Mouse (Mus musculus) neural tube, embryonic 12.5 days (tissue): ENCODE results near the gene Rexo5. TPM values are rescaled to one million over a fixed set of nuclear protein-coding genes. Genes with fewer than 3 reads are reported as not detected.

Source experiments
- ATAC-seq: fragments of 200-750 bp; cut with Nextera tagmentation; 2 replicates; pipeline ENCODE4 v1.8.0; 2017; ENCODE audit warnings: low read depth, mild to moderate bottlenecking, moderate TSS enrichment, moderate library complexity; ENCODE audit not compliant: low FRiP score
- H3K27ac ChIP-seq: fragments of 300-500 bp; sonication (generic); 2 replicates; pipeline ENCODE4 v1.5.1; 2016
- H3K27me3 ChIP-seq: fragments of 300-500 bp; sonication (generic); replicated peaks from 2 replicates; pipeline ENCODE4 v1.6.1; 2016; ENCODE audit warnings: mild to moderate bottlenecking
- H3K36me3 ChIP-seq: fragments of 300-500 bp; sonication (generic); 2 replicates; pipeline ENCODE4 v1.6.1; 2016; ENCODE audit warnings: mild to moderate bottlenecking
- H3K4me1 ChIP-seq: fragments of 300-500 bp; sonication (generic); 2 replicates; pipeline ENCODE4 v1.6.1; 2016
- H3K4me2 ChIP-seq: fragments of 300-500 bp; sonication (generic); replicated peaks from 2 replicates; pipeline ENCODE4 v1.6.1; 2016; ENCODE audit warnings: mild to moderate bottlenecking
- H3K4me3 ChIP-seq: fragments of 300-500 bp; sonication (generic); 2 replicates; pipeline ENCODE4 v1.5.1; 2016
- H3K9ac ChIP-seq: fragments of 300-500 bp; sonication (generic); 2 replicates; pipeline ENCODE4 v1.6.1; 2016; ENCODE audit warnings: mild to moderate bottlenecking
- H3K9me3 ChIP-seq: fragments of 300-500 bp; sonication (generic); 2 replicates; pipeline ENCODE4 v1.6.1; 2016; ENCODE audit warnings: mild to moderate bottlenecking
- WGBS: fragments of 180-500 bp; shearing (Covaris S2); methylation state at CpG from one replicate; pipeline ENCODE4 v1.1.7; 2016; 5-methylcytosine and 5-hydroxymethylcytosine counted together
- polyA plus RNA-seq: library from polyadenylated mRNA; unstranded; fragments of >200 nt; fragmentation: Nextera tagmentation; extraction: Ambion mirVana; gene quantifications from 2 replicates; pipeline ENCODE4 v1.2.1, GENCODE M21; 2016

Gene Rexo5
- polyA plus RNA-seq, 1 experiment from 2014 or later = 16.0 TPM

- no peak overlapping the region for H3K9ac ChIP-seq
- H3K36me3 ChIP-seq = peaks cover 48% of the 10 kb centered on the region
- no peaks in the 10 kb centered on the region for H3K27me3 ChIP-seq
- no peak for ATAC-seq
- H3K4me2 ChIP-seq = no peak overlapping the region
- 95% methylated on average over 5 of the region's 5 CpGs for WGBS
- H3K4me3 ChIP-seq = no peak overlapping the region
- H3K27ac ChIP-seq = no peak overlapping the region
- no peaks in the 10 kb centered on the region for H3K9me3 ChIP-seq
- H3K4me1 ChIP-seq = no peaks in the 10 kb centered on the region
These were observed 8.9 kb upstream of the Rexo5 start for GRCm38 (mm10) chr7:119784908-119785307.

- Histone ChIP-seq H3K36me3 (peaks cover 42% of the 10 kb centered on the region), H3K4me2 (no peak overlapping the region), H3K27ac (no peak overlapping the region), H3K27me3 (no peaks in the 10 kb centered on the region), H3K9me3 (no peaks in the 10 kb centered on the region), H3K4me3 (no peak overlapping the region), H3K4me1 (peaks cover 12% of the 10 kb centered on the region; the same call in 1 of the 2 replicates), H3K9ac (no peak overlapping the region)
- no peak for ATAC-seq
- 91% methylated on average over 3 of the region's 3 CpGs for WGBS
These were observed 4.8 kb upstream of the Rexo5 start for GRCm38 (mm10) chr7:119789024-119789423.

- Histone ChIP-seq H3K9me3 (no peaks in the 10 kb centered on the region), H3K9ac (peak overlapping the region; percentile 76), H3K36me3 (peaks cover 12% of the 10 kb centered on the region), H3K4me3 (peak overlapping the region; percentile 69), H3K4me2 (peak overlapping the region; percentile 88), H3K27me3 (no peaks in the 10 kb centered on the region), H3K4me1 (peaks cover 15% of the 10 kb centered on the region; the same call in 1 of the 2 replicates), H3K27ac (no peak overlapping the region)
- ATAC-seq = peak; percentile 67
- WGBS = under 1% methylated on average over 21 of the region's 21 CpGs
These were observed 439 bp downstream of the Rexo5 start for GRCm38 (mm10) chr7:119794251-119794638.

GRCm38 (mm10) chr7:119795311-119795710 is 1.5 kb downstream of the Rexo5 start:
- Histone ChIP-seq H3K27ac (no peak overlapping the region), H3K9me3 (no peaks in the 10 kb centered on the region), H3K4me3 (no peak overlapping the region), H3K4me2 (peak overlapping the region; percentile 46), H3K27me3 (no peaks in the 10 kb centered on the region), H3K4me1 (peaks cover 15% of the 10 kb centered on the region; the same call in 1 of the 2 replicates), H3K36me3 (peaks cover 4% of the 10 kb centered on the region; the same call in 1 of the 2 replicates), H3K9ac (no peak overlapping the region)
- no peak for ATAC-seq

- H3K9ac ChIP-seq = no peak overlapping the region
- no peak overlapping the region for H3K4me2 ChIP-seq
- no peaks in the 10 kb centered on the region for H3K4me1 ChIP-seq
- H3K9me3 ChIP-seq = no peaks in the 10 kb centered on the region
- no peak overlapping the region for H3K4me3 ChIP-seq
- no peaks in the 10 kb centered on the region for H3K27me3 ChIP-seq
- peaks cover 6% of the 10 kb centered on the region; the same call in 1 of the 2 replicates for H3K36me3 ChIP-seq
- 96% methylated on average over 3 of the region's 3 CpGs for WGBS
- H3K27ac ChIP-seq = no peak overlapping the region
- no peak for ATAC-seq
These were observed 6.7 kb downstream of the Rexo5 start for GRCm38 (mm10) chr7:119800488-119800887.

GRCm38 (mm10) chr7:119800991-119801390 is 7.2 kb downstream of the Rexo5 start:
- no peaks in the 10 kb centered on the region for H3K9me3 ChIP-seq
- no peak overlapping the region for H3K4me3 ChIP-seq
- H3K27me3 ChIP-seq = no peaks in the 10 kb centered on the region
- 90% methylated on average over 3 of the region's 3 CpGs for WGBS
- no peak overlapping the region for H3K9ac ChIP-seq
- H3K4me2 ChIP-seq = no peak overlapping the region
- no peak overlapping the region for H3K27ac ChIP-seq
- peaks cover 6% of the 10 kb centered on the region; the same call in 1 of the 2 replicates for H3K36me3 ChIP-seq
- ATAC-seq = no peak
- no peaks in the 10 kb centered on the region for H3K4me1 ChIP-seq

- Histone ChIP-seq H3K9me3 (no peaks in the 10 kb centered on the region), H3K27me3 (no peaks in the 10 kb centered on the region), H3K27ac (no peak overlapping the region), H3K4me3 (no peak overlapping the region), H3K36me3 (peaks cover 25% of the 10 kb centered on the region; the same call in 1 of the 2 replicates), H3K4me2 (no peak overlapping the region), H3K9ac (no peak overlapping the region), H3K4me1 (no peaks in the 10 kb centered on the region)
- no peak for ATAC-seq
- WGBS = 93% methylated on average over 5 of the region's 5 CpGs
These were observed 13.6 kb downstream of the Rexo5 start for GRCm38 (mm10) chr7:119807396-119807795.

- peaks cover 25% of the 10 kb centered on the region; the same call in 1 of the 2 replicates for H3K36me3 ChIP-seq
- H3K4me2 ChIP-seq = no peak overlapping the region
- H3K4me1 ChIP-seq = no peaks in the 10 kb centered on the region
- no peak overlapping the region for H3K4me3 ChIP-seq
- no peaks in the 10 kb centered on the region for H3K9me3 ChIP-seq
- no peaks in the 10 kb centered on the region for H3K27me3 ChIP-seq
- no peak overlapping the region for H3K27ac ChIP-seq
- no peak overlapping the region for H3K9ac ChIP-seq
- WGBS = 95% methylated on average over 3 of the region's 3 CpGs
- no peak for ATAC-seq
These were observed 14.9 kb downstream of the Rexo5 start for GRCm38 (mm10) chr7:119808723-119809122.

- WGBS = 97% methylated on average over 1 of the region's 1 CpGs
These were observed 41.6 kb downstream of the Rexo5 start for GRCm38 (mm10) chr7:119835371-119835770.

GRCm38 (mm10) chr7:119835996-119836777 is 42.4 kb downstream of the Rexo5 start:
- ATAC-seq = no peak
- peaks cover 5% of the 10 kb centered on the region; the same call in 1 of the 2 replicates for H3K36me3 ChIP-seq
- no peak overlapping the region for H3K4me3 ChIP-seq
- H3K4me1 ChIP-seq = no peaks in the 10 kb centered on the region
- no peak overlapping the region for H3K9ac ChIP-seq
- no peak overlapping the region for H3K4me2 ChIP-seq
- no peaks in the 10 kb centered on the region for H3K27me3 ChIP-seq
- H3K27ac ChIP-seq = no peak overlapping the region
- 93% methylated on average over 4 of the region's 4 CpGs for WGBS
- H3K9me3 ChIP-seq = no peaks in the 10 kb centered on the region

More at GRCm38 (mm10) chr7:119835371-119835770, 41.6 kb downstream of the Rexo5 start:
- H3K9ac ChIP-seq = no peak overlapping the region
- H3K9me3 ChIP-seq = no peaks in the 10 kb centered on the region
- H3K4me3 ChIP-seq = no peak overlapping the region
- ATAC-seq = no peak
- H3K27ac ChIP-seq = no peak overlapping the region
- H3K36me3 ChIP-seq = 0 out of 2 replicates have a peak, but pooled peaks cover 4% of the 10 kb centered on the region
- no peaks in the 10 kb centered on the region for H3K27me3 ChIP-seq
- no peak overlapping the region for H3K4me2 ChIP-seq
- no peaks in the 10 kb centered on the region for H3K4me1 ChIP-seq

- H3K27ac ChIP-seq = no peak overlapping the region
- H3K4me2 ChIP-seq = no peak overlapping the region
- H3K9ac ChIP-seq = no peak overlapping the region
- H3K4me1 ChIP-seq = no peaks in the 10 kb centered on the region
- WGBS = 97% methylated on average over 4 of the region's 4 CpGs
- peaks cover 7% of the 10 kb centered on the region; the same call in 1 of the 2 replicates for H3K36me3 ChIP-seq
- no peak for ATAC-seq
- H3K9me3 ChIP-seq = no peaks in the 10 kb centered on the region
- H3K27me3 ChIP-seq = no peaks in the 10 kb centered on the region
- H3K4me3 ChIP-seq = no peak overlapping the region
These were observed 48.1 kb downstream of the Rexo5 start for GRCm38 (mm10) chr7:119841820-119842449.

- WGBS = 94% methylated on average over 2 of the region's 2 CpGs
- ATAC-seq = no peak
- Histone ChIP-seq H3K9ac (no peak overlapping the region), H3K4me1 (no peaks in the 10 kb centered on the region), H3K9me3 (no peaks in the 10 kb centered on the region), H3K36me3 (peaks cover 10% of the 10 kb centered on the region; the same call in 1 of the 2 replicates), H3K27me3 (no peaks in the 10 kb centered on the region), H3K4me2 (no peak overlapping the region), H3K27ac (no peak overlapping the region), H3K4me3 (no peak overlapping the region)
These were observed 51.7 kb downstream of the Rexo5 start for GRCm38 (mm10) chr7:119845541-119845940.
